Mouse (Mus musculus) adrenal gland, adult 18-20 months (tissue): ENCODE data around the gene Pdk2. TPM values are rescaled to one million over a fixed set of nuclear protein-coding genes. Genes with fewer than 3 reads are reported as not detected.
A peak's percentile ranks its signal among the peaks of the same experiment; 100 is the strongest.
"Not testable (repeated sequence)": the region's sequence is repeated elsewhere in the genome, so short reads cannot be mapped to it uniquely, and the experiment has no call there.

Experiments
- DNase-seq, 2 experiments: peaks; one replicate each; pipeline ENCODE4 v3.0.0; 2021 to 2022; ENCODE audit warnings: low spot score in 2 of 2
- total RNA-seq, 2 experiments: library from RNA; stranded (reverse); gene quantifications; 1 replicate in 1 of 2; 2 replicates in 1 of 2; pipeline ENCODE4 v1.2.3; 2021

The Pdk2 gene
- total RNA-seq, 2 experiments from 2014 or later, result 84.1 to 111 TPM

DNA sequence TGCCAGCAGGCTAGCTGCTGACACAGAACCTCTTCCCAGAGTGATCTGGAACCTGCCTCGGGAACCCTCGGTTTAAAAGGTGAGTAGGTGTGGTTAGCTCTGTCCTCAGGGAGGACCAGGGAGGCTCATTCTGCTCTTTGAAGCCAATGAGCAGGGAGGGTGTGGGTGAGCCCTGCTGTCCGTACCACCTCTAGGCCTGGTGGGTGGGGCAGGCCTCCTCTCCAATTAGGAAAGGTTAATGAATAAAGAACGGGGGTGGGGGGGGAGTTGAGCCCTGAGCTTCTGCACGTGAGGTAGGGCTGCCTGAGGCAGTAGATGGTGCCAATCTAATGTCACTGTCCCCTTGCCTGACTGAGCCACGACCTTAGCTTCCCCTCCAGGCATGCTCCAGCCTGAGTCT lies 8.2 kb downstream of the Pdk2 start:
- DNase-seq, result no peak

DNA sequence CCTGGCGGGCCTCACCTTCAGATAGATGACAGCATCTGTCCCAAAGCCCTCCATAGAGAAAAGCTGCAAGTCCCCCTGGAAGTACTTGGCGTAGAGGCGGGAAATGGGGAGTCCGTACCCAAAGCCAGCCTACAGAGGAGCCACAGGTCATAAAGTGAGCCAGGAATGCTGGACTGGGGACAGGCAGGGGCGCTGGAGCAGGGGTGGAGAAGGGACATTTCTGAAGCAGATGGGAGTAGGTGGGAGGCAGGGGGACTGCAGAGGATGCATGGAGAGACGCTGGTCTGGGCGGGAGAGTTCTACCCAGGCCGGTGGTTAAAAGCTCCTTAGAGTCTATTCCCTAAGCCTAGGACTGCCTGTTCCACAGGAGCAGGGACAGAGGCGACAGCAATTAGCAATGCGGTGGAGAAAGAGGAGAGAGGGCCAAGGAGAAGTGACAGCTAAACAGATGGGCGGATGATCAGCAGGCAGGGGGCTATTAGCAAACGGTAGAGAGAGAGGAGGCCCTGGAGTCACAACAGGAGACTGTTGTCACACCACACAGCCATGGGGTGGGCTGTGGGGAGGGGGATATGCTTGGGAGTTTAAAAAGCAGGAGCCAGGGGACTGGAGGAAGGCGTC lies 13.2 kb downstream of the Pdk2 start:
- DNase-seq, result no peak

DNA sequence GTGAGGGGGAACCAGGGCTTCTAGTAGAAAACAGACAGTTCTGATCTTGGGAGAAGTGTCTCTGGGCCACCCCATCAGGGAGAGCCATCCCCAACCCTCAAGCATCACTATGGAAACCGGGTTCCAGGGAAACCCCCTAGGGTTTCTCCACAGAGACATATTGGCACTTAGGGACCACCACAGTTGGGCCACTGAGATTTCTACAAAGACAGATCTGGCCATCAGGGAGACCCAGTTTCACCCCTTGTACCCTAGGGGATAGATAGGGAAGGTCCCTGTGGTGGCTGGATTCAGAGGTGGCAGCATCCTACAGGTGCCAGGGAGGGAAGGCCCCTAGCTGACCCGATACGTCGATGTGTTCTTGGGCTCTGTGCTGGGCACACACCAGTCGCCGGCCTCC lies 14.3 kb downstream of the Pdk2 start:
- DNase-seq, result no peak

DNA sequence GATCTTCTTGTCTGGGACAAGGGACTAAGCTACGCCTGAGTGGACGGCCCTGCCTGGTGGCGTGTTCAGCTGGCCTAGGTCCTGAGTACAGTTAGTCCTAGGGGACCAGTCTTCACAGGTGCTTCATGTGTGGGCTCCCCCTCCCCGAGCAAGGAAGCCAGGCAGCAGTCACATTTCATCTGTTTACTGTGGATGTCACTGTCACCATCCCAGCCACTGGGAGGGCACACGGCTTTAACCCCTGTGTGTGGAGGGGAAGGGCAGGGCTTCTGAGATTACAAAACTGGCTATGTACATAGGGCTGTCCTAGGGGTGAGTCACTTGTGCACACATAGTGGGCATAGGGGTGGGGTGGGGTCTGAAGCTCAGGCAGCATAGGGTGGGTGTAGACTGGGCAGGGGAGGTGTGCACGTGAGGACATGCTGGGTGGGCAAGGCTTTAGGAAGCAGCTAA lies 15.0 kb downstream of the Pdk2 start:
- DNase-seq, result no peak

DNA sequence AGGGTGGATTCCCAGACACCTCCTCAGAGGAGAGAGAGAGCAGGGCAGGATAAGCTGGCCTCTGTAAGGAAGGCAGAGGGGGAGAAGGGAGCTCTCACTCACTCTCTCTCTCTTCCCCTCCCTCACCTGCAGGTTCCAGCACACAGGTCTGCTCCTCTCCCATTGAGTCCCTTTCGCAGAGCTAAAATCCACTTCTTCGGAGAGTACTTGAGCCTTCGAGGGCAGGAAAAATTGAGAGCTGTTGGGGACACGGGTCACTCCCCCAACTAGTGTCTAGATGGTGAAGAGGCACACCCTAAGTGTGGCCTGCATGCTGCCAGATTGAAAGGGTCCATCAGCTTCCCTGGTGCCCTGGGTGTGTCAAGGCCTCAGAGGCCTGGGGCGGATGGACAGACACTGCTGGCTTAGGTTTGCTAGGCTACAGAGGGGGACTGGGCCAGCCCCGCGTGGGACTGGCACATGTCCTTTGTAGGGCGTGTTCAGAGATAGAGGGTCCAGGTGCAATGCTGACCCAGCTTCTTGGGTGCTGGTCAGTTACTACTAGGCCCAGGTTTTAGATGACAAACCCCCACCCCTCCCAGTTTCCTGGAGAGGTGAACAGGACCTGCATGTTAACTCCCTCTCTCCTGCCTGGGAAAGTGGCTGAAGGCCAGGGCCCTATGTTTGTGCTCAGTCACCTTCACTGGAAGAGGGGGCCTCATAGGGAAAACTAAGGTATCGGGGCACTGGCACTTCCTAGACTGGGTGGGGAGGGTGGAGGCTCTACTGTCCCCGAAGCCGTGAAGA lies 15.7 kb downstream of the Pdk2 start:
- DNase-seq, result no peak

DNA sequence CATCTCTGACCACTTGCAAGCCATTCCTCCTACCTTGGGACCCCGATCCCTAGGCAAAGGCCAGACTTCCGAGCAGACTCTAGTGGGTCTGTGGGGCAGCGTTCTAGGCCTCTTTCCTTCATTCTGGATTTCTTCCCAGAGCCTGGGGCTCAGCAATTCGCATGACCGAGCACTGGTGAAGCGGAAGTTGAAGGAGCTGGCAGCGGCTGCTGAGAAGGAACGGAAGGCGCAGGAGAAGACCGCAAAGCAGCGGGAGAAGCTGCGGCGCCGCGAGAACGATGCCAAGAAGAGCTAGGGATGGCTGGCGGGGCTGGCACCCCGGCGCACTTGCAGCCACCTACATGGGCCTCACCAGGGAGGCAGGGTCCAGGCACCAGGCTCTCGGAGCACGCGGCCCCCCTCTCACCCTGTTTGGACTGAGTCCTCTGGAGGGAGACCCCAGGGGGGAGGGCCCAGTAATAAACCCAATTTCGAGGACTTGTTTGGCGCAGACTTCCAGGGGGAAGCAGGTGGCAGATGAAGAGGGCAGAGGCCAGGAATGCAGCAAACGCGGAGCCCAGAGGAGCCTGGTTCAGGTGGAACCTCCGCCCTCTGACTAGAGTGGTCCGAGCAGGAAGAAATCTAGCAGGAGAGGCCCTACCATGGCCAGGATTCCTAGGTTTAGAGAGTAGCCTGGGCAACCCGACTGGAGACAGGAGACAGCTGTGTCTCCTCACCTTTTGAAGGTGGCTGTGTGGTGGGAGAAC lies 16.5 kb downstream of the Pdk2 start:
- no peak for DNase-seq

DNA sequence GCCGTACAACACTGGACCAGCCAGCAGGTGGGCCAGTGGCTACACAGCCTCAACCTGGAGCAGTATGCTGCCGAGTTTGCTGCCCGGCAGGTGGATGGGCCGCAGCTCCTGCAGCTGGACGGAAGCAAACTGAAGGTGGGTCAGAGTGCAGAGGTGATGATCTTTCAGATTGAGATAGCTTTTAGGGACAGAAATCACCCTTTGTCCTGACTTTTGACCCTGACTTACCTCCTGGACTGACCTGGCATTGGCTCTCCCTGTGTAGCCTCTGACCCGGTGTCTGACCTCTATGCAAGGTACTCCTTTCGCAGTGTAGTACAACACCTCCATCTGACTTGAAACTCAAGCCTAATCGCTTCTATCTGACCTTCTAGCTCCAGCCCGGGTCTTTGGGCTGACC lies 17.7 kb downstream of the Pdk2 start:
- DNase-seq, result no peak

DNA sequence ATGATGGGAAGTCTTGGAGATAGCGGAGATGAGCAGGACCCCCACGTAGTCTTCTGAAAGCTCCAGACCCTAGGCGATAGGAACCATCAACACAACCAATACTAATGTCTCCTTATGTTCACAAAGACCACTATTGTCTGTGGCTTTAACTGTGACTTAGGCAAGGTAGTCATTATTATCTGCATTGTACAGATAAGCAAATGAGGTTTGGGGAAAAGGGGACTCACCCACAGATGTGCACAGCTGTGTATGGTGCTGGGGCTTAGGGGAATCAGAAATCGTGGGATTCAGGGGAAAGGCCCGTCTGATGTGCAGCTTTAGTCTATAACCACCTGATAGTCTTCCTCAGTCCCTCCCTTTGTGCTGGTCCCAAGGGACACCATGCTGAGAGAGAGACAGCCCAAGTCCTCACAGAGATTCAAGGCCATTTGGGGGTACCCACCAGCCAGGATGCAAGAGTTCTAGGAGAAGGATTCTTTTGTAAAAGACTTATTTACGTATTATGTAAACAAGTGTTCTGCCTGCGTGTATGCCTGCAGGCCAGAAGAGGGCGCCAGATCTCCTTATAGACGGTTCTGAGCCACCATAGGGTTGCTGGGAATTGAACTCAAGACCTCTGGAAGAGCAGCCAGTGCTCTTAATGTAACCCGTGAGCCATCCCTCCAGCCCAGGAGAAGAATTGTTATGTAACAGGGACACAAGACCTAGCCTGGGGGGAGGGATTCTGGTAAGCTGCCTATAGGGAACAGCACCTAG lies 18.7 kb downstream of the Pdk2 start:
- DNase-seq, result no peak

DNA sequence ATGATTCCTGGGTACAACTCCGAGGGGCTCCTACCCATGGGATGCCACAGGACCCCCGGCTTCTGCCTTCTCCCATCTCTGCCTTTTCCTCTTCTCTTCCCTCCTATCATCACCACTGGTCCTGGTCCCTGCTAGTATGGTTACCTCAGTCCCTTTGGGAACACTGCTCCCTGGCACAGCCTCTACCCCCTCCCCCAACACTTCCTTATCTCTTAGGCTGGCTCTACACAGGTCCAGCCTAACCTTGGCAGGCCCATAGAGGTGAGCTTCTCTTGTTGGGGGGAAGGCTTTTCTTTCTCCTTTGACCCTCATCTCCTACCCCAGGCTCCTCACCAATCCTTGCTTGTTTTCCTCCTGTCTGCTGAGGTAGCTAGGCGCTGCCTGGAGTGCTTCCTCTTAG lies 25.7 kb downstream of the Pdk2 start:
- DNase-seq, result no peak

DNA sequence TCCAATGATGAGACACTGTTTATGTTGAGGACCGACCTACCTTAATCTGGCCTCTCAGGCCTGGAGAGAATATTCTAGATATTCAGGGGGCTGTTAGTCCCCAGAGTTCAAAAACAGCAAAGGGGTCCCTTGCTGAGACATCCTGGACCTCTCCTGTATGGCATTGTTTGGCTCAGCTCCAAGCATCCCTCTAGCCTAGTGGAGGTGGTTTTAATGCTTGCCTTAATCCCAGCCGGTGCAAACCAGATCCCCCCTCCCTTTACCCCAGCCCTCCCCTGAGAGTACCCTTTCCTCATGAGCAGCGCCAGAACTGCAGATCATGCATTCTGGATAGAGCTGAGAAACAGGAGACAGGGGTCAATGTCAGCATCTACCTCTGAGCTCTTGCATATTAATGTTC lies 28.7 kb downstream of the Pdk2 start:
- no peak for DNase-seq

DNA sequence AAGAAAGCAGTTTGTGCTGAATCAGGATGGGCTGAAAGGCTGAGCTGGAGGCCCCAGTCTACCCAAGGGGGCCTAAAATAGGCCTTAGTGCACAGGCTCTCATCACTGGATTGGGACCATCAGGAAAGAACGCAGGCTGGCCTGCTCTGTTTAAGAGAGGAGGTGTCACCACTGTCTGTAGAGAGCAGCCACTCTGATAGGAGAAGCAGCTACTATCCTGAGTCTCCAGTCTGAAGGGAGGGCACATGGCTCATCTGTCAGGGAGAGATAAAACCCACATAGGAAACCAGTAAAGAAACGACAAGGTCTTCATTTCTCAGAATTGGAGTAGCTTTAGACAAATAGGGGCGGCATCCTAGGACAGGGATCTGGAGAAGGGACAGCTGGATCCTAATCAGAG lies 29.1 kb downstream of the Pdk2 start:
- no peak for DNase-seq

DNA sequence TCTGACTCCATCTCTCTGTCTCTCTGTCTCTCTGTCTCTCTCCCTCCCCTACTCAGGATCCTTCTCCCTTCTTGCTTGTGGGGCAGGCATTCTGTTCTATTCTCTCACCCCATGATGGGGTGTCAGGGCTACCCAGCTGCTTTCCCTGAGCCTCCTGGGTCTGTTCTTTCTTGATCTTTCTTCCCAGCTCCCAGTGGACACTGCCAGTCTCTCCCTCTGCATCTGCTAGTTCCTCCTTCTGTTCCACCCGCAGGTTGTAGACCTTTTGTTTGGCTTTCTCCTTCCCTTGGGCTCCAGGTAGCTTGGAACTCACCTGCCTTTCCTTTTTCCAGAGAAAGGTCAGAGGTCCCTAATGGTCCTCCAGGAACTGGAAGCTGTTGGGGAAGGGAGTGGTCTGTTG lies 29.7 kb downstream of the Pdk2 start:
- no peak for DNase-seq

DNA sequence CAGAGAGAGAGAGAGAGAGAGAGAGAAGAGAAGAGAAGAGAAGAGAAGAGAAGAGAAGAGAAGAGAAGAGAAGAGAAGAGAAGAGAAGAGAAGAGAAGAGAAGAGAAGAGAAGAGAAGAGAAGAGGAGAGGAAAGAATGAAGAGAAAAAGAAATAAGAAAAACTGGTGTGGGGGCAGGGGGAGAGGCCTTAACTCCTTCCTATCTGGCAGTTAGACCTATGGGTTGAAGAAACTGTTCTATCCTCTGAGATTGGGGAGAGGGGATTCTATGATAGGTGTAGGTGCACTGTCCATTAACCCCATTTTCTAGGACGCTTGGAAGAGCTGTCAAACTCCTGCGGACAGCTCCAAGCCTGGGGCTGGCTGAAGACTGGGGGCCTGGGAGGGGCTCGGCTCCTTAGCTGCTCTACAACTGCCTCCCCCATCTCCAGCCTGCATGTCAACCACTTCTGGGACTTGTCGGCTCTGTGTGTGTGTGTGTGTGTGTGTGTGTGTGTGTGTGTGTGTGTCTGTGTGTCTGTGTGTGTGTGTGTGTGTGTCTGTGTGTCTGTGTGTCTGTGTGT lies 30.2 kb downstream of the Pdk2 start:
- not testable (repeated sequence) for DNase-seq

DNA sequence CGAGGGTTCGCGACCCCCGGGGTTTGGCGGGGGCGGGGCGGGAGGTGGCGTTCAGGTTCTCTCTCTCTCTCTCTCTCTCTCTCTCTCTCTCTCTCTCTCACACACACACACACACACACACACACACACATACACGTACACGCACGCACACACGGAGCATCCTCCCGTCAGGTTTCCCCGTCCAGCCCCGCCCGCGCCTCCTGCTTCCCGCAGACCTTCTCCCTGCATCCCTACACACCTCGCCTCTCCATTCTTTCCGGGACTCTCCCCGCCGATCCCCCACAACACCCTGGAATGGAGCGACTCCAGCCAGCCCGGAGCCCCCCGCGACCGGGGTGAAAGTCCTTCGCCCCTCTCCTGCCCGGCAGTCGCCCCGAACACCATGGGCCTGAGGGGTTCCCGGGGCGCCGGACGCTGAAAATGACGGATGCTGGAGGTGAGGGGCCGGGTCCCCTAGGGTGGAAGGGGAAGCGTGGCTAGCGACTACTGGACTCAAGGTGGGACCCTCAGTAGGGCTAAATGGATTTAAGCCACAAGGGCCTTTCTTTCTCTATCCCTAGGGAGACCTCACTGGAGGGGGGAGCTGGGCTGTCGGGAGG lies 30.9 kb downstream of the Pdk2 start:
- no peak for DNase-seq

DNA sequence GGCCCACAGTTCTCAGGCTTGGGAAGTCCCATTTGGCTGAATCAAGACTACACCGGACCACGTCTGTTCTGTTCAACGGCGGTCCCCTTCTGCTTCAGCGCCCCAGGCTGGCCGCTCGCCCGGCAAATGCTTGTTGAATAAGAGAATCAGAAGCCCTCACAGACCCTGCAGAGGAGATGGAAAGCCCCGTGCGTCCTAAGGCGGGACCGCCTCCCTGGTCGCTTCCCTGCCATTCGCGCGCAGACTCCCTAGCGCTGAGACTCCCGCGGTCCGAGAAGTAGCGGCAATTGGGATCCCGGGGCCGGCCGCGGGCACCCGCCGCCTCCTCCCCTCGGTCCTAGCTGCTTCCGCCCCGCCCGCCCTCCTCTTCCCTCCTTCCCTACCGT lies 31.5 kb downstream of the Pdk2 start, which contains the start of gene Samd14:
TSS of gene Samd14 (plus strand) at position 251 of the 386 bp plus-strand sequence.
- no peak for DNase-seq

DNA sequence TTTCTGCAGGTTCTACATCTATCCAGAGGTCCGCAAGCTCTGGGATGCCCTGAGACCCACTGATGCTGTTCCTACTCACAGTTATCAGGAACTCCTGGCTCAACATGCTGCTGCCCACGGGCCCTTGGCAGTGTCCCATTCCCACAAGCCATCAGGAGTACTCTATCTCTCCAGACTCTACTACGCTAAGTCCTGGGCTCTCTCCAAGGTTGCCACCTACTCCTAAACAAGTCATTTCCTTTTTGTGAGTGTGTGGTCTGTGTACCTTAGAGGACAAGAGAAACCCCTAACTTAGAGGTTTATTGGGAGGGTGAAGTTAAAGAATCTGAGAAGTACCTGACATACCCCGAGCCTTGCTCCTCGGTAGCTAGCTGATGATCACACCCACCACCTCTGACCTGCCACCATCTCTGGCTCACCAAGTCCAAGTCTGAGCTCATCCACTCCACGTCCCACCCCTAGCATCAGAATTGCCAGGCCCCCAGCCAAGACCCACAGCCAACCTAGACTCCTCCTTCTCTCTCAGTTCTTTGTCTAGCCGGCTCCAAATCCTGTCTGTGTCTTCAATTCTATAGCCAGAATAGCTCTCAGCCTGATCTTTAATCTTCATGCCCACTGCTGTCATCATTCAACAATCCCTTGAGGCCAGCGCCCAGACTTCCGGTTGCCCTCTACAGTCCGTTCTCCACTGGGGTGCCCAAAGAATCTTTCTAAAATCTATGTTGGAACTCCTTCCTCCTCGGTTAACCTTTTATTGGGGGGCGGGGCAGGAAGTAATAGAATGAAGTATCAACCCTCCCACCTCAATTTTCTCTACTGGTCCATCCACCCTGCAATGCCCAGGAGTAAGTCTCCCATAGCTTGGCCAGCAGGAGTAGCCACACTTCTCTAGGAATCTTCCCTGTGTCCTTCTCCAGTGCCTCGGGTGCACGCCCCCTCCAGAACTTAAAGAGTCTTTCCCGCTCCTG lies 32.2 kb downstream of the Pdk2 start:
- DNase-seq, result no peak

DNA sequence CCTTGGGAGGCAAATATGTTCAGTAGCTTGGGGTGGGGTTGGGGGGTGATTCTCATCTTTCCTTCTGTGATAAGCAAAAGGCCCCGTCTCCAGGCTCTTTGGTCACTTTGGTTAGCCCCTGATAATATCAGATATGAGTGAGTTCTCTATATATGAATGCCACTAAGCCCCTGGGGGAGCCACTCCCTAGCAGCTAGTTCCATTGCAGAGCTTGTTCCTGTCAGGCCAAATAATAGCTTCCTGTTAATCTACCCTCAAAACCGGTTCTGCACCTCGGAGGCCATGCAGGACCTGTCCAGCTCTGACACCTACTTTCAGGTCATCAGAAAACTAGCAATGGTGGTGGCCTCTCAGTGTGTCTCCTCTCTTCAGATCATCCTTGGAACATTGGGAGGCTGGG lies 33.7 kb downstream of the Pdk2 start:
- no peak for DNase-seq

DNA sequence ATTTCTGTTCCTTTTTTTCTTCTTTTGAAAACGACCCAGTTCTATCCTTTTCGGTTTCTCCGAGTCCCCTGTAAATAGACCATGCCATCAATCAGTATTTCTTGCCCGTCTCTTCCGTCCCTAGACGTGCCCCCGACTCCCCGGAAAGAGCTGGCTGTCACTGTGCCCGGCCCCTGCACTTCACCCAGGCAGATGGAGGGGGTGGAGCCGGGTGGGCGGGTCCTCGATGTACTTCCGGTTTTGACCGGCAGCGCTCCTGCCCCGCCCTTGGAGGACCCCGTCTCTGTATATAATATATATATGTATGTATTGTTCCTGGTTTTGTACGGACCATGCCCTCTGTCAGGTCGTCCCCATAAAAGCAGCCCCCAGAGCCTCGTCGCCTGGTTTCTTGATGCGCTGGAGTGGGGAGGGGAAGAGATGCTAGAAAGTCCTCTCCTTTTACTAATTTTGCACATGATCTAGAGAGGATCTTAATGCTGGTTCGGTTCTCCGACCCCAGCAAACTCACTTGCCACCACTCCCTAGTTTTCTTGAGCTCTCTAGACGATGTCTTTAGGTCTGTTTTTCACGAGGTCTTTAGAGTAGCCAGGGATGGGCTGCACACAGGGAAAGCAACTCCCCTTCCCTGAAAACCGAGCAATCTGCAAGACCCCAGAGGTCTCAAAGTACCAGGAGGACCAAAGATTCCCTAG lies 34.5 kb downstream of the Pdk2 start:
- peak; percentile 73 to 80 for DNase-seq

DNA sequence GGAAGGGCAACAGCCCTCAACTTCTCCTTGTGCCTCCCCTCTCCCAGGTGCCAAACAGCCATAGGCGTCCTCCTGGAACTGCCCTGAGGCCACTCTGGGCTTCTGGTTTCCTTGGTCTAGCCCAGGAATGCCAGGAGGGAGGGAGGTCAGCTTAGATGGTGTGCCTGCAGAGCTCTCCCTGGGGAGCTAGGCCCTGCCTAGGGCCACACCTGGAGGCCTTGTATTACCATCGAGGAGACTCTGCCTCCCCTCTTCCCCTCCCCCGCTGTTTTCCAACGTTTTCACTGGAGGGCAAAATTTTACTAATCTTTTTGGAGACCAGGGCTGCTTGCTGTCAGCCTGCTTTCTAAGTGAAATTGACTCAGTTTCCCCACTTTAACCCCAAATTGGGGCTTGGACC lies 35.1 kb downstream of the Pdk2 start:
- peak in 1 of 2 experiments; percentile 29 for DNase-seq
